39 mouse cellular contexts compared by ENCODE assay signal in genomic region chr11:5595381-5595791, GRCm38 (mm10). TPM values are rescaled to one million over a fixed set of nuclear protein-coding genes. Genes with fewer than 3 reads are reported as not detected.
DNase-seq lines count a peak whose midpoint lies in the region; ATAC-seq lines count a peak whose summit lies in the region.
"Had no signal": no experiment of that assay in that cellular context is flagged by ENCODE, and none has a peak within 500 bp of the region (broad histone marks: within the 10 kb centered on the region; RNA-seq: fewer than 3 reads in every experiment).

No protein-coding gene starts in this region.

- 18% methylated on average over 4 of the region's 4 CpGs for WGBS in liver, embryonic 13.5 days (ENCODE audit: insufficient replicate concordance)

- no peaks in the 10 kb centered on the region for H3K36me3 ChIP-seq in liver, embryonic 13.5 days
- H3K36me3 ChIP-seq: embryonic facial prominence, embryonic 10.5 days; embryonic facial prominence, embryonic 15.5 days; forebrain, embryonic 15.5 days; hindbrain, embryonic 12.5 days; intestine, embryonic 15.5 days had no signal

- peak; percentile 95 for ATAC-seq in liver, embryonic 13.5 days (ENCODE audit: low read depth)
- ATAC-seq in megakaryocyte progenitor cell, adult 5-6 weeks (replicated peaks; ENCODE audit: poor library complexity): peak; percentile 95
- ATAC-seq: forebrain, embryonic 15.5 days; hindbrain, postnatal 0 days; intestine, embryonic 15.5 days; midbrain, embryonic 16.5 days had no signal

- H3K9me3 ChIP-seq in liver, embryonic 13.5 days (replicated peaks): no peaks in the 10 kb centered on the region
- H3K9me3 ChIP-seq: embryonic facial prominence, embryonic 10.5 days; embryonic facial prominence, embryonic 15.5 days; forebrain, embryonic 15.5 days; hindbrain, embryonic 12.5 days; intestine, embryonic 15.5 days had no signal

- H3K27ac ChIP-seq in liver, embryonic 13.5 days: peak overlapping the region; percentile 84
- H3K27ac ChIP-seq: embryonic facial prominence, embryonic 10.5 days; embryonic facial prominence, embryonic 15.5 days; forebrain, embryonic 15.5 days; gastrocnemius, adult 2 months; hindbrain, embryonic 12.5 days; hindbrain, postnatal 0 days; intestine, embryonic 15.5 days had no signal

- H3K4me2 ChIP-seq in liver, embryonic 13.5 days: peak overlapping the region; percentile 40
- H3K4me2 ChIP-seq: embryonic facial prominence, embryonic 15.5 days; forebrain, embryonic 15.5 days; heart, embryonic 11.5 days; hindbrain, embryonic 12.5 days; intestine, embryonic 15.5 days; lung, embryonic 14.5 days; midbrain, embryonic 11.5 days had no signal

- peak; percentile 61 for DNase-seq in heart, adult 11 months
- DNase-seq in heart, adult 9 months (ENCODE audit: low spot score in 2 of 2): no peak
- DNase-seq in c-Kit-positive CD71-positive TER-119-positive erythroid progenitor cells, embryonic 14.5 days (ENCODE audit: low spot score): peak; percentile 38
- peak; percentile 21 for DNase-seq in liver, embryonic 13.5 days
- DNase-seq in spleen, postnatal 36 days (ENCODE audit: low spot score in 2 of 2): no peak
- DNase-seq in thymus, postnatal 0 days (ENCODE audit: low spot score): no peak
- no peak for DNase-seq in spleen, postnatal 14 days (ENCODE audit: low spot score in 2 of 2)
- DNase-seq: adrenal gland, postnatal 14 days; cerebellum, adult 18-20 months; cerebellum, postnatal 14 days; gastrocnemius, adult 2 months; heart, postnatal 36 days; kidney, adult 2 months; kidney, postnatal 4 days; left cerebral cortex, postnatal 4 days; lung, embryonic 14.5 days; lung, postnatal 14 days; right cerebral cortex, adult 18-20 months; right cerebral cortex, postnatal 4 days; thymus, adult 2 months; thymus, postnatal 4 days had no signal

- H3K9ac ChIP-seq in liver, embryonic 13.5 days: no peak overlapping the region
- H3K9ac ChIP-seq: embryonic facial prominence, embryonic 15.5 days; forebrain, embryonic 15.5 days; hindbrain, embryonic 12.5 days; intestine, embryonic 15.5 days; lung, embryonic 14.5 days had no signal

- peaks cover 41% of the 10 kb centered on the region for H3K4me1 ChIP-seq in liver, embryonic 13.5 days (replicated peaks)
- H3K4me1 ChIP-seq: embryonic facial prominence, embryonic 10.5 days; hindbrain, embryonic 12.5 days had no signal

- H3K4me3 ChIP-seq in liver, embryonic 13.5 days (replicated peaks): no peak overlapping the region
- H3K4me3 ChIP-seq: embryonic facial prominence, embryonic 10.5 days; embryonic facial prominence, embryonic 15.5 days; forebrain, embryonic 15.5 days; gastrocnemius, adult 2 months; hindbrain, embryonic 12.5 days; intestine, embryonic 15.5 days had no signal

- H3K27me3 ChIP-seq in liver, embryonic 13.5 days: no peaks in the 10 kb centered on the region
- H3K27me3 ChIP-seq: embryonic facial prominence, embryonic 15.5 days; forebrain, embryonic 15.5 days; hindbrain, embryonic 12.5 days; intestine, embryonic 15.5 days had no signal

RNA-seq across cellular contexts. Expression of gene Ankrd36, which starts 25.9 kb away (rescaled TPM):
- polyA plus RNA-seq in liver, embryonic 13.5 days (2015; fragmentation: Nextera tagmentation; extraction: Ambion mirVana): 1.1 and 1.5 TPM in 2 replicates
- not detected in 2 replicates for total RNA-seq in megakaryocyte progenitor cell, adult 5-6 weeks (2015)
- 0.10 TPM in 1 of 2 replicates, not detected in the other for total RNA-seq in megakaryocyte progenitor cell, adult 5-6 weeks (2017)
- polyA plus RNA-seq in thymus, postnatal 0 days (2015; fragmentation: Nextera tagmentation; extraction: Ambion mirVana): 0.05 TPM in 1 of 2 replicates, not detected in the other
- total RNA-seq: adrenal gland, postnatal 14 days; gastrocnemius, adult 2 months; heart, postnatal 36 days; hindbrain, postnatal 0 days; layer of hippocampus, adult 8-10 months; layer of hippocampus, postnatal 25 days; left cerebral cortex, postnatal 4 days; neutrophil, adult 5-6 weeks had no signal
- polyA plus RNA-seq: C2C12; embryonic facial prominence, embryonic 10.5 days; embryonic facial prominence, embryonic 15.5 days; forebrain, embryonic 15.5 days; frontal cortex, adult 2 months; heart, embryonic 16.5 days; hindbrain, postnatal 0 days; kidney, embryonic 16.5 days; lung, embryonic 14.5 days; midbrain, embryonic 11.5 days; midbrain, embryonic 16.5 days; neural tube, embryonic 11.5 days; thymus, adult 2 months had no signal

RNA-seq across cellular contexts. Expression of gene Ccdc117, which starts 53.4 kb away (rescaled TPM):
- polyA plus RNA-seq in liver, embryonic 13.5 days (2015; fragmentation: Nextera tagmentation; extraction: Ambion mirVana): 8.6 and 11.4 TPM in 2 replicates
- 17.1 and 19.2 TPM in 2 replicates for total RNA-seq in megakaryocyte progenitor cell, adult 5-6 weeks (2015)
- total RNA-seq in megakaryocyte progenitor cell, adult 5-6 weeks (2017): 29.4 and 32.9 TPM in 2 replicates
- polyA plus RNA-seq in thymus, postnatal 0 days (2015; fragmentation: Nextera tagmentation; extraction: Ambion mirVana): 17.7 and 18.5 TPM in 2 replicates

Comparison
In these comparisons a context has a peak if more than half of its experiments do, and no peak if none do; other contexts are left out.
1. DNase-seq: peak in heart, adult 11 months (single experiment), c-Kit-positive CD71-positive TER-119-positive erythroid progenitor cells, embryonic 14.5 days (single experiment) and liver, embryonic 13.5 days (single experiment); none in heart, adult 9 months (0 of 2), spleen, postnatal 36 days (0 of 2), thymus, postnatal 0 days (single experiment) and spleen, postnatal 14 days (0 of 2).